Mouse (Mus musculus) CH12.LX (cell line): ENCODE data around the gene Gna14. TPM values are rescaled to one million over a fixed set of nuclear protein-coding genes. Genes with fewer than 3 reads are reported as not detected.

ENCODE experiments used
- DNase-seq: peaks from one replicate; pipeline ENCODE4 v3.0.0-alpha.2; 2013; ENCODE audit errors: extremely low read depth
- H3K27ac ChIP-seq: 2 replicates; pipeline ENCODE4 v1.5.1; 2012; ENCODE audit warnings: low read depth, mild to moderate bottlenecking, control low read depth, moderate library complexity; ENCODE audit not compliant: insufficient read depth
- H3K27me3 ChIP-seq: replicated peaks from 2 replicates; pipeline ENCODE3; 2012; ENCODE audit warnings: inconsistent platforms
- H3K36me3 ChIP-seq, 2 experiments: replicated peaks in 1 of 2; 2 replicates each; pipeline versions ENCODE3 to v1.6.1; 2012; ENCODE audit warnings: inconsistent platforms in 1 of 2, low read length in 1 of 2, mild to moderate bottlenecking in 1 of 2, mixed read lengths in 1 of 2, moderate library complexity in 1 of 2; ENCODE audit not compliant: control insufficient read depth in 1 of 2, insufficient read depth in 1 of 2
- H3K4me1 ChIP-seq, 2 experiments: 2 replicates each; pipeline ENCODE4 v1.6.1; 2012; ENCODE audit warnings: inconsistent platforms in 1 of 2, moderate library complexity in 1 of 2; ENCODE audit not compliant: insufficient read depth in 2 of 2, control insufficient read depth in 1 of 2
- H3K4me2 ChIP-seq: 2 replicates; pipeline ENCODE4 v1.6.1; 2012; ENCODE audit warnings: low read depth, mild to moderate bottlenecking, control low read depth; ENCODE audit not compliant: poor library complexity, insufficient read depth, severe bottlenecking
- H3K4me3 ChIP-seq, 3 experiments: fragments of 150-350 bp in 1 of 3; sonication (generic) in 1 of 3; replicated peaks in 1 of 3; 2 replicates each; pipeline versions ENCODE3 to v1.5.1; 2011 to 2012; ENCODE audit warnings: low read depth in 2 of 3, low read length in 2 of 3, mild to moderate bottlenecking in 2 of 3, moderate library complexity in 2 of 3, control low read depth in 1 of 3, improper control_type of control experiment in 1 of 3, inconsistent platforms in 1 of 3, mixed read lengths in 1 of 3; ENCODE audit not compliant: poor library complexity in 1 of 3
- H3K79me2 ChIP-seq: replicated peaks from 2 replicates; pipeline ENCODE4 v1.6.1; 2012; ENCODE audit warnings: mild to moderate bottlenecking, moderate library complexity; ENCODE audit not compliant: control insufficient read depth, poor library complexity, insufficient read depth, severe bottlenecking; ENCODE audit errors: extremely low read depth
- H3K9ac ChIP-seq: 2 replicates; pipeline ENCODE4 v1.6.1; 2012; ENCODE audit warnings: low read depth, mild to moderate bottlenecking, control low read depth, moderate library complexity; ENCODE audit not compliant: insufficient read depth
- H3K9me3 ChIP-seq: replicated peaks from 2 replicates; pipeline ENCODE3; 2012; ENCODE audit warnings: low read length, inconsistent platforms, mixed read lengths
- BHLHE40 ChIP-seq: IDR thresholded peaks from 2 replicates; pipeline ENCODE4 v1.6.1; 2011; ENCODE audit warnings: mild to moderate bottlenecking, low read depth, low read length, improper control_type of control experiment
- CHD2 ChIP-seq: IDR thresholded peaks from 2 replicates; pipeline ENCODE4 v1.6.1; 2011; ENCODE audit warnings: low read length, improper control_type of control experiment
- E2F4 ChIP-seq: IDR thresholded peaks from 2 replicates; pipeline ENCODE4 v1.6.1; 2011; ENCODE audit warnings: low read depth, low read length, improper control_type of control experiment; ENCODE audit not compliant: insufficient replicate concordance
- EP300 ChIP-seq: IDR thresholded peaks from 2 replicates; pipeline ENCODE4 v1.6.1; 2011; ENCODE audit warnings: low read length, improper control_type of control experiment
- GABPA ChIP-seq: IDR thresholded peaks from 2 replicates; pipeline ENCODE4 v1.6.1; 2012; ENCODE audit warnings: low read depth, low read length, improper control_type of control experiment, inconsistent platforms; ENCODE audit not compliant: insufficient replicate concordance
- IRF4 ChIP-seq: IDR thresholded peaks from 2 replicates; pipeline ENCODE4 v1.6.1; 2014; ENCODE audit warnings: low read depth, mild to moderate bottlenecking, inconsistent platforms, low read length, improper control_type of control experiment
- KAT2A ChIP-seq: IDR thresholded peaks from 2 replicates; pipeline ENCODE4 v1.6.1; 2012; ENCODE audit warnings: low read length, improper control_type of control experiment, inconsistent platforms; ENCODE audit not compliant: insufficient replicate concordance
- MAX ChIP-seq: IDR thresholded peaks from 2 replicates; pipeline ENCODE4 v1.6.1; 2011; ENCODE audit warnings: low read length, improper control_type of control experiment
- MEF2A ChIP-seq: IDR thresholded peaks from 2 replicates; pipeline ENCODE4 v1.6.1; 2014; ENCODE audit warnings: low read depth, mild to moderate bottlenecking, inconsistent platforms, low read length, improper control_type of control experiment, borderline replicate concordance
- MXI1 ChIP-seq: IDR thresholded peaks from 2 replicates; pipeline ENCODE4 v1.6.1; 2011; ENCODE audit warnings: mild to moderate bottlenecking, low read depth, low read length, improper control_type of control experiment
- MYC ChIP-seq: IDR thresholded peaks from 2 replicates; pipeline ENCODE4 v1.6.1; 2011; ENCODE audit warnings: low read depth, mild to moderate bottlenecking, improper control_type of control experiment, low read length
- NELFE ChIP-seq: IDR thresholded peaks from 2 replicates; pipeline ENCODE4 v1.6.1; 2011; ENCODE audit warnings: low read depth, low read length, improper control_type of control experiment
- NRF1 ChIP-seq: IDR thresholded peaks from 2 replicates; pipeline ENCODE4 v1.6.1; 2014; ENCODE audit warnings: low read depth, mild to moderate bottlenecking, inconsistent platforms, low read length, improper control_type of control experiment, moderate library complexity
- PAX5 ChIP-seq: IDR thresholded peaks from 2 replicates; pipeline ENCODE4 v1.6.1; 2012; ENCODE audit warnings: low read length, inconsistent platforms, mixed read lengths
- POLR2AphosphoS2 ChIP-seq: IDR thresholded peaks from 2 replicates; pipeline ENCODE4 v1.6.1; 2011; ENCODE audit warnings: low read depth, low read length, improper control_type of control experiment
- RAD21 ChIP-seq: IDR thresholded peaks from 2 replicates; pipeline ENCODE4 v1.6.1; 2011; ENCODE audit warnings: low read depth, mild to moderate bottlenecking, low read length, improper control_type of control experiment, moderate library complexity
- RCOR1 ChIP-seq: conservative IDR thresholded peaks from 2 replicates; pipeline ENCODE4 v1.6.1; 2012; ENCODE audit warnings: low read depth, mild to moderate bottlenecking, inconsistent platforms, low read length, improper control_type of control experiment
- SIN3A ChIP-seq: IDR thresholded peaks from 2 replicates; pipeline ENCODE4 v1.6.1; 2012; ENCODE audit warnings: low read length, improper control_type of control experiment, inconsistent platforms
- UBTF ChIP-seq: IDR thresholded peaks from 2 replicates; pipeline ENCODE4 v1.6.1; 2012; ENCODE audit warnings: low read depth, mild to moderate bottlenecking, inconsistent platforms, low read length, improper control_type of control experiment, moderate library complexity
- USF1 ChIP-seq: IDR thresholded peaks from 2 replicates; pipeline ENCODE4 v1.6.1; 2014; ENCODE audit warnings: low read depth, mild to moderate bottlenecking, inconsistent platforms, low read length, improper control_type of control experiment
- USF2 ChIP-seq: conservative IDR thresholded peaks from 2 replicates; pipeline ENCODE4 v1.6.1; 2011; ENCODE audit warnings: low read depth, low read length, improper control_type of control experiment
- ZC3H11A ChIP-seq: IDR thresholded peaks from 2 replicates; pipeline ENCODE4 v1.6.1; 2012; ENCODE audit warnings: low read depth, mild to moderate bottlenecking, inconsistent platforms, low read length, improper control_type of control experiment
- ZKSCAN1 ChIP-seq: IDR thresholded peaks from 2 replicates; pipeline ENCODE4 v1.6.1; 2012; ENCODE audit warnings: low read depth, inconsistent platforms, low read length, improper control_type of control experiment, borderline replicate concordance
- ZNF384 ChIP-seq: IDR thresholded peaks from 2 replicates; pipeline ENCODE4 v1.6.1; 2012; ENCODE audit warnings: low read depth, low read length, improper control_type of control experiment, inconsistent platforms
- dilution Hi-C: fragments of 300-500 bp; cut with MboI; formaldehyde crosslinking; loops from 2 replicates; pipeline ENCODE4 v1.14.3; 2020; ENCODE audit warnings: low sequenced_read_pairs; ENCODE audit not compliant: extremely low pct_unique_long_range_greater_than_20kb, extremely low pct_ligation_motif_present
- in situ Hi-C: fragments of 300-500 bp; cut with MboI; formaldehyde crosslinking; loops from 3 replicates; pipeline ENCODE4 v1.14.3; 2019; ENCODE audit warnings: low sequenced_read_pairs, low pct_ligation_motif_present, low pct_unique_long_range_greater_than_20kb, mixed read lengths
- polyA plus RNA-seq: library from polyadenylated mRNA; unstranded; fragments of >175 nt; gene quantifications from 2 replicates; pipeline ENCODE4 v1.2.1, GENCODE M21; 2012; ENCODE audit warnings: low read depth; ENCODE audit not compliant: insufficient read length
- total RNA-seq, 2 experiments: library from RNA; depleted of rRNA; stranded (reverse); fragments of 300-350 nt in 1 of 2; fragments of >200 nt in 1 of 2; gene quantifications; 2 replicates each; pipeline ENCODE4 v1.2.3; 2012 to 2014

Gene Gna14
- total and polyA plus RNA-seq, 3 experiments = 0.08 TPM; not detected in 2

DNA sequence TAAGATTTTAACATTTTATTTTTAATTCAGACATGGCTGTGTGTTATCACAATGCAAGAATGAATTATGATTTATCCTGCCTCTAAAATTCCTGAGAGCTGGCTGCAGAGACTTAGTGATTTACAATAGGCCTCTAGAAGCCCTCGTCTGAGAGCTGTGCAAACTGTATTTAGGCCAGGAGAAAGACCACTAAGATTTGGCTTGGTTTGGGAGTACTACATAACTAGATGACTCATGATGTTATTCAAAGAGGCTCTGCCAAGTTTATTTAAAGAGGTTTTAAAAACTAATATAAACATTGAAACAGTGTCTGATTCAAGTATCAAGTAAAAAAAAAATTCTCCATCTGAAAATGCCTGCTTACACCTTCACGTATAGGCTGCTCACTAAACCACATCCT, 123.0 kb downstream of the Gna14 start:
- Histone ChIP-seq H3K9me3 (no peaks in the 10 kb centered on the region), H3K4me1 (no peaks in the 10 kb centered on the region), H3K9ac (no peak overlapping the region), H3K4me2 (no peak overlapping the region), H3K27ac (no peak overlapping the region), H3K36me3 (no peaks in the 10 kb centered on the region), H3K79me2 (no peaks in the 10 kb centered on the region), H3K27me3 (no peaks in the 10 kb centered on the region), H3K4me3 (no peak overlapping the region)
- dilution Hi-C loops (no loop called here), in situ Hi-C loops (no loop called here)
- DNase-seq = no peak
- TF ChIP-seq NELFE = no peak
- no peak for TF ChIP-seq USF2
- TF ChIP-seq MXI1 = no peak
- no peak for TF ChIP-seq MEF2A
- TF ChIP-seq BHLHE40 = no peak
- no peak for TF ChIP-seq ZKSCAN1
- TF ChIP-seq POLR2AphosphoS2 = no peak
- no peak for TF ChIP-seq IRF4
- no peak for TF ChIP-seq NRF1
- TF ChIP-seq E2F4 = no peak
- no peak for TF ChIP-seq GABPA
- TF ChIP-seq MAX = no peak
- no peak for TF ChIP-seq EP300
- TF ChIP-seq MYC = no peak
- no peak for TF ChIP-seq KAT2A
- no peak for TF ChIP-seq RCOR1
- no peak for TF ChIP-seq RAD21
- no peak for TF ChIP-seq ZNF384
- no peak for TF ChIP-seq USF1
- no peak for TF ChIP-seq PAX5
- TF ChIP-seq, all 38 proteins: peak for 0

DNA sequence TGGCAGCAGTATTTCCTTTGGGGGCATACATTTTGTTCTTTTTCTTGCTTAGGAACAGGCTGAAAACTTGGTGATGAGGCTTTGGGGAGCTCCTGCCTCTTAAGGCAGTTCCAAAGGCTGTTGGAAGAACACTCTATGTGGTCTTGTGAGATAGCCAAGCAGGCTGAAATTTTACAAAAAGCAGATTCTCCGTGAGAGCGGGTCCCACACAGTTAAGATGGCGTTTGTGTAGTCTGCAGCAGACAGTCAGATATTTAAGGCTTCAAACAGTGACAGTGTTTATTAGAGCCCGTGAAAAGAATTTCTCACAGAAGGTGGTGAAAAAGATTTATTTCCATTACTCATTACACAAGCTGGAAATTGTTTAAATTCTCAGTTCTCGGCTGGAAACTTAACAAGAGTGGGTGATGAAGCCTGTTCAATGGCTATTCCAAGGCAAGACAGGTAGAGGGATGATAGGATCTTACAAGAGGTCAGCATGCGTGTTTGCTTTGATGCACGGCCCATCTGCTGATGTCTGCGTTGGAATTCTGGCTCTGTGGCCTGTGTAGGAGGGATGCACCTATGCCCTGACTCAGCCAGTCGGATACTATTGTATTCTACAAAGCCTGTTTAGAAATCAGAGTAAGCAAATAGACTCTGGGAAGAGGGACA, 123.8 kb downstream of the Gna14 start:
- Histone ChIP-seq H3K27me3 (no peaks in the 10 kb centered on the region), H3K9me3 (no peaks in the 10 kb centered on the region), H3K27ac (no peak overlapping the region), H3K36me3 (no peaks in the 10 kb centered on the region), H3K9ac (no peak overlapping the region), H3K4me1 (no peaks in the 10 kb centered on the region), H3K79me2 (no peaks in the 10 kb centered on the region), H3K4me2 (no peak overlapping the region), H3K4me3 (no peak overlapping the region)
- dilution Hi-C loops (no loop called here), in situ Hi-C loops (no loop called here)
- DNase-seq = no peak
- TF ChIP-seq UBTF = no peak
- no peak for TF ChIP-seq ZC3H11A
- TF ChIP-seq NELFE = no peak
- no peak for TF ChIP-seq ZKSCAN1
- TF ChIP-seq POLR2AphosphoS2 = no peak
- TF ChIP-seq RCOR1 = no peak
- TF ChIP-seq SIN3A = no peak
- TF ChIP-seq CHD2 = no peak
